Mouse (Mus musculus) myocyte (in vitro differentiated cells): ENCODE results near the gene Abhd2.

ENCODE experiments used
- CEBPB ChIP-seq: IDR thresholded peaks from 2 replicates; pipeline ENCODE4 v1.6.1; 2011; ENCODE audit warnings: mild to moderate bottlenecking, moderate library complexity; ENCODE audit not compliant: poor library complexity, insufficient read depth, severe bottlenecking
- E2F4 ChIP-seq: IDR thresholded peaks from one replicate; pipeline ENCODE4 v1.6.1; 2011; ENCODE audit warnings: mild to moderate bottlenecking, control low read depth, moderate library complexity; ENCODE audit not compliant: insufficient read depth
- MAX ChIP-seq: IDR thresholded peaks from one replicate; pipeline ENCODE4 v1.6.1; 2011; ENCODE audit warnings: low read depth, mild to moderate bottlenecking, control low read depth
- MYOD1 ChIP-seq, 3 experiments: IDR thresholded peaks; one replicate each; pipeline ENCODE4 v1.6.1; 2011; ENCODE audit warnings: control low read depth in 2 of 3, low read depth in 2 of 3, mild to moderate bottlenecking in 2 of 3, moderate library complexity in 1 of 3; ENCODE audit not compliant: insufficient read length in 2 of 3, control insufficient read depth in 1 of 3
- MYOG ChIP-seq, 3 experiments: IDR thresholded peaks; one replicate each; pipeline ENCODE4 v1.6.1; 2011; ENCODE audit warnings: control low read depth in 2 of 3, low read depth in 2 of 3, mild to moderate bottlenecking in 2 of 3; ENCODE audit not compliant: insufficient read length in 2 of 3, control insufficient read depth in 1 of 3, insufficient read depth in 1 of 3
- POLR2A ChIP-seq: IDR thresholded peaks from one replicate; pipeline ENCODE4 v1.6.1; 2011; ENCODE audit warnings: low read depth, mild to moderate bottlenecking, control low read depth, moderate library complexity; ENCODE audit not compliant: insufficient read length
- POLR2AphosphoS2 ChIP-seq: IDR thresholded peaks from one replicate; pipeline ENCODE4 v1.6.1; 2011; ENCODE audit warnings: low read depth, control low read depth; ENCODE audit not compliant: insufficient read length
- TCF12 ChIP-seq: IDR thresholded peaks from one replicate; pipeline ENCODE4 v1.6.1; 2011; ENCODE audit warnings: mild to moderate bottlenecking, control low read depth; ENCODE audit not compliant: poor library complexity, insufficient read depth, severe bottlenecking
- TCF3 ChIP-seq: IDR thresholded peaks from one replicate; pipeline ENCODE4 v1.6.1; 2011; ENCODE audit warnings: low read depth, control low read depth; ENCODE audit not compliant: insufficient read length
- USF1 ChIP-seq: IDR thresholded peaks from one replicate; pipeline ENCODE4 v1.6.1; 2011; ENCODE audit warnings: low read depth, mild to moderate bottlenecking, control low read depth, moderate library complexity

- TF ChIP-seq TCF3 (no peak), MAX (no peak), POLR2A (no peak), CEBPB (no peak), USF1 (no peak), MYOG (IDR thresholded peaks at IDR 0.05; ENCODE audit: control insufficient read depth in 1 of 3, insufficient read depth in 1 of 3, insufficient read length in 2 of 3, low read depth in 2 of 3) (no peak), POLR2AphosphoS2 (no peak), MYOD1 (IDR thresholded peaks at IDR 0.05; ENCODE audit: control insufficient read depth in 1 of 3, insufficient read length in 2 of 3, low read depth in 2 of 3) (no peak), TCF12 (no peak), E2F4 (no peak)
These were observed 13.9 kb upstream of the Abhd2 start for GRCm38 (mm10) chr7:79258981-79259542.
